Mouse (Mus musculus): Measurements from ENCODE around the gene Cacnb2. TPM values are rescaled to one million over a fixed set of nuclear protein-coding genes. Genes with fewer than 3 reads are reported as not detected.

Gene Cacnb2
- 0.29 to 0.67 TPM in 2 of 3 replicates, not detected in the other for total RNA-seq (2017)

DNA sequence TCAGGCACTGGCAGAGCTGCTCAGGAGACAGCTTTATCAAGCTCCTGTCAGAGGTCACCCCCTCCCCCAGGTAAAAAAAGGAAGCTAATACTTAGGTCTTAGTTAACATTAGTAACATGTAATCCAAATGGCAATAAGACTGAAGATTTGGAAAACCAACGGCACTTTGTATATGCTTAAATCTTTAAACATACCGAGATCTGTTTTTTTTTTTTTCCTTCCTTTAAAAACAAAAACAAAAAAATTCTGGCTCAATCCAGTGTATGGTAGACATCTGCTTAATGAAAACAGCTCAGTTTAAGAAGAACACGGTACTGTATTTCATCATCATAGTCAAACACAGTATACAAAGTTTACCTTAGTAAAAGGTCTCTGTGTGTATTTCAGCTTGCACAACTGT is at the start of gene Cacnb2:
Gene Cacnb2 (plus strand): TSS at position 301 of the 400 bp plus-strand sequence.
- no peak for ATAC-seq (replicated peaks; ENCODE audit: insufficient number of reproducible peaks, low FRiP score, low TSS enrichment, poor library complexity, severe bottlenecking)

DNA sequence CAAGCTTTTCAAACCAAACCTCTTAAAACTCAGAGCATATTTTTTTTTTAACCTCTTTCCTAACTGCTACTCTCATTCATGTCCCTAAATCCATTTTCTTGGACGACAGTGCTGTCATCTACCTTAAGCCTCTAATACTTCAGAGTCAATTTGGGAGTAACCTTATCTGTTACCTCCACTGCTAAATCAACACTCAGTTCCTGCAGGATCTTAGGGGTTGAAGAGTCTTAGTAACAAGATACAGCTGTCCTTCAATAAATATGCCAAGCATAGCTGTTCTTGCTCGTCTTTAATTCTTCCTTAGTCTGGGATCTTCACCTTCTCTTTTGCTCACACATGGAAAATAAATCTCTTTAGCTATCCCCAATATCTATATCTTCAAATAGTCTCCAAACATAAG is 34.9 kb upstream of the Cacnb2 start:
- ATAC-seq (replicated peaks; ENCODE audit: insufficient number of reproducible peaks, low FRiP score, low TSS enrichment, poor library complexity, severe bottlenecking), result no peak

DNA sequence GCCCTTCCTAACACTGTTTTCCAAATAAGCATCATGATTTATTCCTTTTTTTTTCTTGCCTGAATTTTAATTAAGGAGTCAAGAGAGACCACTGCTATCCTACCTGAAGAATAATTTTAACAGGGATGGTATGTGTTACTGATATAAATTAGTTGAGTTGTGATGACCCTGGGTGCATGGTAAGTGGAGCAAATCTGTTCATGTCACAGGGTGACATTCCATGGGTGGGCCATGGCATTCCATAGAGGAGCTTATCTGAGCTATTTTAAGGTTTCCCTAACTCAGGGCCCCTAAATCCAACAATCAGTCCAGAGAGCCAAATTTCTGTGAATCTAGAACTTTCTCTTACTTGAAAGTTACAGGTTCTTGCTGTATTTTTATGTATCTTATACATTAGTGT is 31.6 kb upstream of the Cacnb2 start:
- no peak for ATAC-seq (replicated peaks; ENCODE audit: insufficient number of reproducible peaks, low FRiP score, low TSS enrichment, poor library complexity, severe bottlenecking)

DNA sequence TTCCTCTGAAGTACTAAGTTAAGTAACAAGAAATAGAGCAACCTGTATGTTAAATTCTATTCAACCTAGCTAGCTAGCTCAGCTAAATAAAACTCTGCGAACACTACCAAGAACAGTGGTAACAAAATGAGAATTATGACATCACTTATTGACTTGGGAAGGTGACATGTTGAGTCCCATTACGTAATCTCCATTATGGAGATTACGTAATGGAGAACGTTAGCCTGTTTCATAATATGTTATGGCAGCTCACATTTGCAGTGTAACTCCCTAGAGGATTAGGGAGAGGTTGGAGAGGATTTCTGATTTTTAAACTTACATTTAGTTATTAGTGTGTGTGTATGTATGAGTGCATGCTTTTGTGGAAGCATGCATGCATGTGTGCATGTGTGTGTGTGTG is 13.3 kb upstream of the Cacnb2 start:
- no peak for ATAC-seq (replicated peaks; ENCODE audit: insufficient number of reproducible peaks, low FRiP score, low TSS enrichment, poor library complexity, severe bottlenecking)

DNA sequence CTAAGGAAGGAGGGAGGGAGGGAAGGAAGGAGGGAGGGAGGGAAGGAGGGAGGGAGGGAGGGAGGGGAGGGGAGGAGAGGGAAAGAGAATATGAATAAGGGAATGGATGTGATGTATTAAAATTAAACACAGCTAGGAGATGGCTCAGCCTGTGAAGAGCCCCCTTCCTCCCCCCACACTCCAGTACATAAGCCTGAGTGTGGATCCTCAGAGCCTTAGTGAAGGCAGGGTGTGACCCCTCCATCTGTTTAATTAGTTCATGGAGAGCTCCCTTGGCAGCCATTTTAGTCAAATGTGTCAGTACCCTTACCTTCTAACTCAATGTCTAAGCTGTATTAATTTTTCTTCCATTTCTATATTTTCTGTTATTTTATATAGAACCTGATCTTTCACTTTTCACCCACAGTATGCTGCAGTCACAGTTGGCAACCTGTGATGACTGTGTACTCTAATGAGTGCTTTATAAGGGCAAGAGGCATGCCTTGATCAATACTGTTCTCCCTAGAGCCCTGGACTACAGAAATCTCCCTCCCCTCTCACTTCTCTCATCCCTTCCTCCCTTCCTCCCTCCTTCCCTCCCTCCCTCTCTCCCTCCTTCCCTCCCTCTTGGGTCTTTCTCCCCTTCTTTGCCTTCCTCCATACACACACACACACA is 4.9 kb upstream of the Cacnb2 start:
- ATAC-seq (replicated peaks; ENCODE audit: insufficient number of reproducible peaks, low FRiP score, low TSS enrichment, poor library complexity, severe bottlenecking), result no peak

DNA sequence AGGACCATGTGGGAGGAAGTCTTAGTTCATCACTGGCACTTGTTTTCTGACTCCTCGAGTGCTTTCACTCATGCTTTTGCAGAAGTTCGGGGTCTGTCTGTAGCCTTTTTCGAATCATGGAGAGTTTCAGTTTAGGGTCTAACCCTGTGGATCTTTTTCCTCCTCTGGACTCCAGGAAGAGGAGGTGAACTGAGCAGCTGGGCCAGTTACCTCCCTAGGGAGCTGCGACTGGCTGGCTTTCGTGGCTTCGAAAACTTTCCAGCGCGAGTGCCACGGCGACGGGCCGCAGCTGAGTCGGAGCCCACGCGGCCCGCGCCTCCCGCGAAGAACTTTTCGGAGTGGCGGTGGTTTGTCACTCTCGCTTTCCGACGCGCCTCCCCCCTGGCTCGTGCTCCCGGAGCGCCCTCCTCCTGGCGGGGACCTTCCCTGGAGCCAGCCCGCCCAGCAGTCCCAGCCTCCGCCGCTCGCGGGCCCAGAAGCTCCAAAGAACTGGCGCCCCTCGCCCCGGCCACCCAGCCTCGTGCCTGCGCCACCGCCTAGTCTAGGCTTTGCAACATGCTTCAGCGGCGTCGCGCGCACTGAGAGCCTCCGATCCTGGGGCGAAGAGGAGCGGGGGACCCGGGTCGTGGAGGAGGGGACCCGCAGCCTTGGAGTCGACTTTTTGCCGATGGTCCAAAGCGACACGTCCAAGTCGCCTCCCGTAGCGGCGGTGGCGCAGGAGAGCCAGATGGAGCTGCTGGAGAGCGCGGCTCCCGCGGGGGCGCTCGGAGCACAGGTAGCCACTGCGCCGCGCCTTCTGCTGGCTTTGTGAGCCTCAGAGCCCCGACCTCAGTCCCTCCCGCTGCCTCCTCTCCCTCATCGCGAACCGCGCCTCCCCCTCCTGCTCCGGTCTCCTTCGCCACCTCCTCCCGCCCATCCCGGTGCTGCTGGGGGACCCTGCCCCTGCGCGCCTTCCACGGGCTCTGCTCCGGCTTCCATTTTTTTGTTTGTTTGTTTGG is 1.2 kb downstream of the Cacnb2 start:
- ATAC-seq (replicated peaks; ENCODE audit: insufficient number of reproducible peaks, low FRiP score, low TSS enrichment, poor library complexity, severe bottlenecking), result 0 out of 2 replicates have a peak, but pooled peaks have one; percentile 34

DNA sequence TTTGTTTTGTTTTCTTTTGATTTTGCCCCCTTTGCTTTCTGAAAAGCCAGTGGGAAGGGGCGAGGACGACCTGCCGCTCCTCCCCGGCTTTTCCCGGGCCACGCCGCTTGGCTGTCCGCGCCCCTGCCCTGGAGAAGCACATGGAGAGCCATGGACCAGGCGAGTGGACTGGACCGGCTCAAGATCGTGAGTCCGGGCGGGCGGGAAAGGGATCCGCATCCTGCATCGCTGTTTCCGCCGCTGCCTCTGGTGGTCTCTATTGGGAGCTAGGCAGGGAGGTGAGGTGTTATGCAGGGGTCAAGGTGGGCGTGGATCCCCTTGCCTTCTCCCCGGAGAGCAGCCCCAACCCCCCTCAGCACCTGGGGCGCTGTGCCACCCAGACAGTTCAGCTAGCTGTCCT is 1.9 kb downstream of the Cacnb2 start:
- 0 out of 2 replicates have a peak, but pooled peaks have one; percentile 27 for ATAC-seq (replicated peaks; ENCODE audit: insufficient number of reproducible peaks, low FRiP score, low TSS enrichment, poor library complexity, severe bottlenecking)

DNA sequence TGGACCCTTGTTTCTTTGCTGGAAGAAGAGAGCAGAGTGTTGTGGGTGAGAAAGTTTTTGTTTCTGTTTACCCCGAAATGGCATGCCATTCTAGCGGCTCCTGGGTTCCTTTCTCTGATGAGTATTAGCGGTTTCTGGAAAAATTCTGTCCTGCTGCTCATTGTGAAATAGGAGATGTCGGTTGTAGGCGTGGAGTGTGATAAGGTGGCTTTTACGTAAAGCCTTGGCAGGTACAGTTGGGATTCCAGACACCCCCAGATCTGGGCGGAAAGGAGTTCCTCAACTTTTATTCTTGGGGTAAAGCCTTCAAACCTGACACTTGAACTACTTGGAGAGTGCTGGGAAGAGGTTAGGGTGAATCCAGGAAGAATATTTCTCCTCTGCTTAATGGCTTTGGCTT is 2.3 kb downstream of the Cacnb2 start:
- no peak for ATAC-seq (replicated peaks; ENCODE audit: insufficient number of reproducible peaks, low FRiP score, low TSS enrichment, poor library complexity, severe bottlenecking)

DNA sequence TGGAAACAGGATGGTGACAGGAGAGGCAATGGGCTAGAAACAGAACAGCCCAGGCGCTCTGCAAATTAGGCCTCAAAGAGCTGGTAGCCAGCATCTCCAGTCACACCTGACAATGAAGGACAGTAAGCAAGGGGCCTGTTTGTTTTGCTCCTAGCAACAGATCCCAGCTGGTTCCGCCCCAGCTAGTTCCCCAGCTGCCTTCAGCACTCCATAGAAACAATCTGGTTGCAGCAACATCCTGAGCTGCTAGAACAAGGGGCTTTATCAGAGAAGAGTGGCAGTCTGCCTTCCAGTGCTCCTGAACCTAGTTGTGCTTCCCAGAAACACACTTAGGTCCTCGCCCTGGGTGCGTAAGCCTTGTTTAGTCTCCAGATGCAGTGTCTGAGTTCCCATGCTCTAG is 5.7 kb downstream of the Cacnb2 start:
- no peak for ATAC-seq (replicated peaks; ENCODE audit: insufficient number of reproducible peaks, low FRiP score, low TSS enrichment, poor library complexity, severe bottlenecking)

DNA sequence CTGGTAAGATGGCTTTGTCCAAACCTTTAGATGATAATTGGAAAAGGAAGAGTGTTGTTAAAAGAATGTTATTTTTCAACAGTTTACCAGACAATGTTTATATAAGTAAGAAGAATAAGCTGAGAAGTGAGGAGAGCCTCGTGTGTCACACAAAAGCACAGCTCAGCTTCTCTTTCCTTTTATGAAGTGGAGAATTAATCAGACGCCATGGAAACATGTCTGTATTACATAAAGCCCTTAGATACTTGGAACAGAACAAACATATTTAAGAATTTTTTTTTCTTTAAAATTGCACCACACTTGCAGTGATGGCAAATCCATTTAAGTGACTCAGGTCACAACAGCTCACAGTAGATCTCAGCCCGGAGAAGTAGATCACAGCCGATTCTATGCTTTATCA is 9.8 kb downstream of the Cacnb2 start:
- no peak for ATAC-seq (replicated peaks; ENCODE audit: insufficient number of reproducible peaks, low FRiP score, low TSS enrichment, poor library complexity, severe bottlenecking)

DNA sequence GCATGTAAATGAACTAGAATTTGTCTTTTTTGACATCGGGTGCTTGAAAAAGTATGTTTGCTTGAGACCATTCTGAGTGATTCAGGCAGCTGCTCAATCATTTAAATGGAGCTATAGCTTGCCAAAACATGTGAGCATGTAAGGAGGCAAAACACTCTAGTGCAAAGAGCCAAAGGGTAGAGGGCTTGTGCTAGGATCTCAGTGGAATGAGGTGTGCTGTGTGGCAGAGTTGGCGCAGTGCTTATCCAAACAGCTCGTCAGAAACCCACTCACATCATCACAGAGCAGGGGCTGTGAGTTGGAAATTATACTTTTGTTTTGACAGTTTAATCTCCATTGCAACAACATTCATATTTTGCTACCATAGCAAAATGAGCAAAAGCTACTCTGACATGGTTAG is 13.5 kb downstream of the Cacnb2 start:
- ATAC-seq (replicated peaks; ENCODE audit: insufficient number of reproducible peaks, low FRiP score, low TSS enrichment, poor library complexity, severe bottlenecking), result no peak

DNA sequence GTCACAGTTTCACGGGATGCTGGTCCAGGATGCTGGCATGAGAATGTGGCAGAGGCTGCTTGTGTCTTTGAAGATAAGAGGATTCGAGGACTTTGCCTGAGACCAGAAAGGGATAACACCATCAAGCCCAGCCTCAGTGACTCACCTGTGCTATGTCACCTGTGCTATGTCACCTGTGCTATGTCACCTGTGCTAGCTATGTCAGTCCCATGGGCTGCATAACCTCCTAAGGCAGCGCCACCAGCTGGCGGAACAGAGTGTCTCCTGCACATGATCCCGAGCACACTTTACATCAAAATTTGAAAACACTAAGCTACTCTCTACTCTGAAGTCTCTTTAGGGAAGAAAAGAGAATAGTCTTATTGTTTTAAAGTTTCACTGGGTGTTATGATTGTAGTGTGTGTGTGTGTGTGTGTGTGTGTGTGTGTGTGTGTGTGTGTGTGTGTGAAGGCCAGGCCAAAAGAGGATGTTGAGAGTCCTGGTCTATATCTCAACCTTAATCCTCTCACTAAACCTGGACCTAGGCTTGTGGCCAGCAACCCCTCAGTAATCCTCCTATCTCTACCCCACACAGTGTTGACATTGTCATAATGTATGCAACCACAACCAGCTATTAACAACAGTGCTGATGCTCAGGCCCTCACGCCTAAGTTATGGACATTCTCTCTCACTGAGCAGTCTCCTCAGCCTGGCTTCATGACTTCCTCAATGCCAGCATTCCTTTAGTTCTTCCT is 17.4 kb downstream of the Cacnb2 start:
- no peak for ATAC-seq (replicated peaks; ENCODE audit: insufficient number of reproducible peaks, low FRiP score, low TSS enrichment, poor library complexity, severe bottlenecking)

DNA sequence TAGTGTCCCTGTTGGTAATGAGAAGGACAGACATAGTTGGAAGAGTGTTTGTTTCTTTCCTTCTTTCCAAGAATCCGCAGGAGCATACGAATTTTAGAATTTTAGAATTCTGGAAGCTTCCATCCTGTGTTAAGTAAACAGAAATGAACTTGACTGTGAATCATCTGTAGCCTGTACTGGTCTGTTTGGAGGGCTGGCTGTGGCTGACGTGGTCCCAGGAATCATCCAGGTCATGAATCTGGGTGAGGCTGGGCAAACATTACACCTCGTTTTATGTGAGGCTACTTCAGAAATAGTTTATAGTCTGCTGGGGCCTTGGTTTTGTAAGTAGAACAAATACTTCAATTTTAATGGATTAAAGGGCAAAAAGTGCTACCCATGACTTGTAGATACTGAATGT is 18.0 kb downstream of the Cacnb2 start:
- no peak for ATAC-seq (replicated peaks; ENCODE audit: insufficient number of reproducible peaks, low FRiP score, low TSS enrichment, poor library complexity, severe bottlenecking)

DNA sequence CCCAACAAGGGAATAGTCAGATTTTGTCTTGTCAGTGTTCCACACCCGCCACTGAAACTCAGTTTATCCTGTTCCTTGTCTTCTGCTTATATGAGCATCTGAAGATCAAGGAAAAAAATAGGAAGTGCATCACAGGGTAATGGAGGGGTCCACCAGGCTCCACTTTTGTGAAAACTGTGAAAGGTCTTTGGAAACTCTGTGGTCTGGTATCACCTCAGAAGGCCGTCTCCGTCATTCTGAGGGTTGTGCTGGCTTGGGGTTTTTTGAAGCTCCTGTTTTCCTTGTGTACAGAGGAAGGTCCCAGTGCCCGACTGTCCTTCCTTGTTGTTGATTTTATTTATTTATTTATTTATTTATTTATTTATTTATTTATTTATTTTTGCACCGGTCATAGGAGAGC is 20.9 kb downstream of the Cacnb2 start:
- no peak for ATAC-seq (replicated peaks; ENCODE audit: insufficient number of reproducible peaks, low FRiP score, low TSS enrichment, poor library complexity, severe bottlenecking)

DNA sequence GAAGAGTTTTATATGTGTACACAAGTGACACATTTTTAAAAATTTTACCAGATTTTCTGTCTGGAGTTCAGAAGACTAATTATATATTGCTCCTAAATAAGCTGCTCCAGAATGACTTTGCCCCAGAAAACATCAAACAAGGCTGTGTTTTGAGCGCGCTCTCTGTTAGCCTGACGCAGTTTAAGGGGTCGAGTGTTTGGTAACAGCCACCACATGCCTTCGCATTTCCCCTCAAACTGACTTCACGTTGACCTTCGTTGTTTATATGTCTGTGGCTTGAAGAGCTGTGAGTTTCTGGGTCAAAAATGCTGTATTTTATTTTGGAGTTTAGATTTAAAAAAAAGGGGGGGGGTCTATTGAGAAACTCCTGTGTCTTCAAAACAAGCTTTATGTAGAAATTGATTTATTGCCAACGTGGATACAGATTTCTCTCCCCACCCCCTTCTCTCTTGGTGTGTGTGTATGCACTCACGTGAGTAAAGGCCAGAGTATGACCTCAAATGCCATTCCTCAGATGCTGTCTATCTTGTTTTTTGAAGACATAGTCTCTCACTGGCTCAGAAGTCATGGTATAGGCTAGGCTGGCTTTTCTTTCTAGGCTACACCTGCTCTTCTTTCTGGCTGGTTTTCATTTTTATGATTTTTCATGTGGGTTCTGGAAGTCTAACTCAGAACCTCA is 27.1 kb downstream of the Cacnb2 start:
- ATAC-seq (replicated peaks; ENCODE audit: insufficient number of reproducible peaks, low FRiP score, low TSS enrichment, poor library complexity, severe bottlenecking), result no peak

DNA sequence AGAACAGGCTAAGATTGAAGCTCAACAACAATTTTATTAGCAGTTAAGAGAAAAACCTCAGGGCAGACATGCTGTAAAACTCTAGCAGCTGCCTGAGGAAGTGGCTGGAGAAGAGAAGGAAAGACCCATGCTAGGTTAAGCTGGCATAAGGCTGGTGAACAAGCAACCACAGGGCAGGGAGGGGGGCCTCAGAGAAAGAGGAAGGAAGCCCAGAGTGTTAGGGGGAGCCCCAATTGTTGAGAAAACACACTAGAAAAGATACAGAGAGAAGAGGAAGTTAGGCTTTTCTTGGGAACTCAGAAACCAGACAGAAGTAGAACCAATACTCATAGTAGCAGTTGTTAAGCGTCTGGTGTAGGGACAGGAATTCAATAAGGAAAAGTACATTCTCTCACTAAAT is 28.7 kb downstream of the Cacnb2 start:
- ATAC-seq (replicated peaks; ENCODE audit: insufficient number of reproducible peaks, low FRiP score, low TSS enrichment, poor library complexity, severe bottlenecking), result peak; percentile 97

DNA sequence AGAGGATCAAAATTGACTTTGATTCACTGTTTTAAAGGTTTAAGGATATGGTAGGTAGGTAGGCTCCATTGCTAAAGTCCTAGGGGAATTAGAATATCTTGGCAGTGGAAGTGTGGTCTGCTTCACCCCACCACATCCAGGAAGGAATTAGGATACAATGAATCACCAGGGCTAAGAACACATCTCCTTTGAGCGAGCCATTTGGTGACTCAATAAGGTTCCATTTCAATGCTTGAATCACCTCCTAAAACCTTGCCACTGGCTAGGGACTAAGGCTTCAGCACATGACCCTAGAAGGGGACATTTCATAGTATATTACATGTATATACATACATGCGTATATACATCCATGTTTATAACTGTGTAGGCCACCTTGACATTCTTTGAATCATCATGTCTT is 30.3 kb downstream of the Cacnb2 start:
- no peak for ATAC-seq (replicated peaks; ENCODE audit: insufficient number of reproducible peaks, low FRiP score, low TSS enrichment, poor library complexity, severe bottlenecking)

DNA sequence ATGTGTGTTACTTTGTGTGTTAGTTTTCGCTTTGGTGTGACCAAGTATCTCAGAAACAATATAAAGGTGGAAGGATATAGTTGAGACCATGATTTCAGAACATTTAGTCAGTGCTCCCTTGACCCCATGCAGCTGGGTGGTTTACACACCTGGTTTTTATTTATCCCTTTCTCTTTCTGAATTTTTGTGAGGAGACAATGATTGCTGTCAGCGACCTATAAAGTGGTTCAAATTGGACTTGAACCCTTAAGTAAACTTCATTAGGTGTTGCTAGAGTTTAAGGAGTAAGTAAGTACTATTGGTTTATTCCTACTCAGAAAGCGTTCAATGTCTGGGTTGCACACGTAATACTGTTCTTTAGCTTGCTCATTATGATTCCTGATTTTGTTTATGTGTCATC is 36.4 kb downstream of the Cacnb2 start:
- no peak for ATAC-seq (replicated peaks; ENCODE audit: insufficient number of reproducible peaks, low FRiP score, low TSS enrichment, poor library complexity, severe bottlenecking)

DNA sequence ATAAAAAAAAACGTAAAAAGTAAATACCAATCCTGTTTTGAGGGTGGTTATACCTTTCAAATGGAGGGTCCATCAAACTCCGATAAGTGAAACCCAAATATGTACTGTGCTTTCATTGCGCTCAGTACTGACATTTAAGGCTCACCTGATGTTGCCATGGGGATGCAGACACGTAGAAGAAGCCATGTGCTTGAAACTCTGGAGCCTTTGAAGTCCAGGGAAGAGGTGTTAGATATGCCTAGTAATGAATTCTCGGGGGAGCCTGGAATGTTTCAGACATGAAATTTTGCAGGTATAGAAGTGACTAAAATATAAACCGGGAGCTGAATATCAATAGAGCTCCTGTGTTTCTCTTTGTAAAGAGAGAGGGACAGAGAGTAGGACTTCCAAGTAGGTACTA is 37.0 kb downstream of the Cacnb2 start:
- no peak for ATAC-seq (replicated peaks; ENCODE audit: insufficient number of reproducible peaks, low FRiP score, low TSS enrichment, poor library complexity, severe bottlenecking)

All from monocyte, adult 5-6 weeks (primary cell).